Mouse (Mus musculus) hindlimb bud, embryonic 11.5 days (tissue): Measurements from ENCODE around the gene Oog2.
"Not testable (repeated sequence)": the region's sequence is repeated elsewhere in the genome, so short reads cannot be mapped to it uniquely, and the experiment has no call there.

ENCODE experiments used
- DNase-seq: peaks from one replicate; pipeline ENCODE4 v3.0.0-alpha.2; 2012; ENCODE audit warnings: low read depth, low spot score; ENCODE audit errors: extremely low spot score

The Oog2 gene

GRCm38 (mm10) chr4:144190419-144190818 is at the start of gene Oog2:
Oog2 (plus strand) TSS chr4:144190719.
- DNase-seq = no peak

GRCm38 (mm10) chr4:144162563-144162962 is 28.0 kb upstream of the Oog2 start, which contains the start of gene Oog3:
Oog3 (minus strand) TSS chr4:144162663.
- no peak for DNase-seq

DNA sequence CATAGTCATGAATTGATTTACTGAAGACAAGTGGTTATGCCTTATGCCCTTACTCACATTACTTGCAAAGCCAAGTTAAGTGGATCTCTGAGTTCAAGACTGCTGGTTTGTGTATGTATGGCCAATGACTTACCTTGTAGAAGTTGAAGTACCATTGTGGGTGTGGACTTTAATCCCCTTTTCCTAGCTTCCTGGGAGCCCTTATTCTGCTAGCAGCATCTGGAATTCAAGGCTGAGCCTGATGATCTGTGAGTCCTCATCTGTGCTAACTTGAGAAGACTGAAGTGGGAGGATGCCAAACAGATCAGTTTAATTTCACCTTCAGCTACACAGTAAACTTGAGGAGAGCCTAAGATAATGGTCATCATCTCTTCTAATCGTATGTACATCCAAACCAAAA is 22.7 kb downstream of the Oog2 start, which contains the start of gene C87977:
Gene C87977 (minus strand): TSS at position 101 of the 400 bp plus-strand sequence.
- not testable (repeated sequence) for DNase-seq
